Mouse (Mus musculus) monocyte, adult 5-6 weeks (primary cell): ENCODE measurements around the gene Prickle4. TPM values are rescaled to one million over a fixed set of nuclear protein-coding genes. Genes with fewer than 3 reads are reported as not detected.

Experiments
- total RNA-seq: library from RNA; stranded (forward); fragments of 200-1000, 200-491, 200-594 nt; gene quantifications from 3 replicates; pipeline ENCODE4 v1.2.3, GENCODE M21; 2017

Gene Prickle4
- total RNA-seq, 1 experiment from 2014 or later, result not detected

Other genes starting within 250 kb of the Prickle4 start
- 67.5 to 90.9 TPM (median 77.3 TPM) in 3 replicates for gene Taf8, start 192.4 kb downstream of the Prickle4 start, total RNA-seq
- gene Ccnd3, start 189.7 kb downstream of the Prickle4 start, total RNA-seq, result 152 to 227 TPM (median 161 TPM) in 3 replicates
- gene Bysl, start 83.2 kb downstream of the Prickle4 start, total RNA-seq, result 6.1 to 11.2 TPM (median 8.2 TPM) in 3 replicates
- gene Med20, start 83.2 kb downstream of the Prickle4 start, total RNA-seq, result 34.9 to 75.1 TPM (median 57.2 TPM) in 3 replicates
- gene Gm20517, start 83.1 kb downstream of the Prickle4 start, total RNA-seq, result 0.21 to 4.1 TPM (median 3.4 TPM) in 3 replicates
- 2.6 to 3.9 TPM (median 3.0 TPM) in 3 replicates for gene Usp49, start 64.0 kb downstream of the Prickle4 start, total RNA-seq
- gene Tomm6, start 6.3 kb downstream of the Prickle4 start, total RNA-seq, result 17.7 to 36.4 TPM (median 24.6 TPM) in 3 replicates
- 0.38 to 1.4 TPM (median 1.3 TPM) in 3 replicates for gene Frs3, start 5.7 kb downstream of the Prickle4 start, total RNA-seq
- gene Gm21981, start 281 bp downstream of the Prickle4 start, total RNA-seq, result 0.29 TPM in 1 of 3 replicates, not detected in the others
- gene Pgc, start 32.1 kb upstream of the Prickle4 start, total RNA-seq, result not detected in 3 replicates
- gene Tfeb, start 42.3 kb upstream of the Prickle4 start, total RNA-seq, result 61.8 to 91.9 TPM (median 65.3 TPM) in 3 replicates
- gene Mdfi, start 140.0 kb upstream of the Prickle4 start, total RNA-seq, result not detected in 3 replicates
- 3.1 to 10.1 TPM (median 9.1 TPM) in 3 replicates for gene Foxp4, start 229.9 kb upstream of the Prickle4 start, total RNA-seq